Mouse (Mus musculus) lung, embryonic 15.5 days (tissue): ENCODE results near the gene Cacna2d3. TPM values are rescaled to one million over a fixed set of nuclear protein-coding genes. Genes with fewer than 3 reads are reported as not detected.

Source experiments
- ATAC-seq: fragments of 200-750 bp; cut with Nextera tagmentation; 2 replicates; pipeline ENCODE4 v1.8.0; 2017; ENCODE audit warnings: moderate number of reproducible peaks, borderline replicate concordance; ENCODE audit not compliant: low FRiP score, low TSS enrichment; ENCODE audit errors: extremely low read depth
- H3K27ac ChIP-seq: fragments of 300-500 bp; sonication (generic); 2 replicates; pipeline ENCODE4 v1.5.1; 2015; ENCODE audit warnings: moderate library complexity, mild to moderate bottlenecking, inconsistent platforms
- H3K27me3 ChIP-seq: fragments of 300-500 bp; sonication (generic); 2 replicates; pipeline ENCODE4 v1.6.1; 2015; ENCODE audit warnings: inconsistent platforms
- H3K36me3 ChIP-seq: fragments of 300-500 bp; sonication (generic); 2 replicates; pipeline ENCODE4 v1.6.1; 2015; ENCODE audit warnings: inconsistent platforms
- H3K4me1 ChIP-seq: fragments of 300-500 bp; sonication (generic); 2 replicates; pipeline ENCODE4 v1.6.1; 2015; ENCODE audit warnings: inconsistent platforms
- H3K4me2 ChIP-seq: fragments of 300-500 bp; sonication (generic); 2 replicates; pipeline ENCODE4 v1.6.1; 2015; ENCODE audit warnings: inconsistent platforms, mild to moderate bottlenecking, moderate library complexity
- H3K4me3 ChIP-seq: fragments of 300-500 bp; sonication (generic); 2 replicates; pipeline ENCODE4 v1.5.1; 2015; ENCODE audit warnings: mild to moderate bottlenecking, inconsistent platforms
- H3K9ac ChIP-seq: fragments of 300-500 bp; sonication (generic); 2 replicates; pipeline ENCODE4 v1.6.1; 2015; ENCODE audit warnings: inconsistent platforms
- H3K9me3 ChIP-seq: fragments of 300-500 bp; sonication (generic); 2 replicates; pipeline ENCODE4 v1.6.1; 2016; ENCODE audit warnings: inconsistent platforms
- WGBS: fragments of 180-500 bp; shearing (Covaris S2); methylation state at CpG from one replicate; pipeline ENCODE4 v1.1.7; 2015; 5-methylcytosine and 5-hydroxymethylcytosine counted together
- polyA plus RNA-seq: library from polyadenylated mRNA; unstranded; fragments of >200 nt; fragmentation: Nextera tagmentation; extraction: Ambion mirVana; gene quantifications from 2 replicates; pipeline ENCODE4 v1.2.1, GENCODE M21; 2015

Cacna2d3 gene
- polyA plus RNA-seq, 1 experiment from 2014 or later: 0.57 TPM

- no peak for ATAC-seq
- no peaks in the 10 kb centered on the region for H3K36me3 ChIP-seq
Measured at GRCm38 (mm10) chr14:29556152-29556551, 165.5 kb downstream of the Cacna2d3 start.

GRCm38 (mm10) chr14:29552471-29552870, 169.2 kb downstream of the Cacna2d3 start:
- 74% methylated on average over 5 of the region's 5 CpGs for WGBS
- no peak overlapping the region for H3K4me2 ChIP-seq
- no peak overlapping the region for H3K4me3 ChIP-seq
- H3K27me3 ChIP-seq: no peaks in the 10 kb centered on the region
- no peaks in the 10 kb centered on the region for H3K4me1 ChIP-seq
- H3K36me3 ChIP-seq: no peaks in the 10 kb centered on the region
- no peak overlapping the region for H3K9ac ChIP-seq
- H3K27ac ChIP-seq: no peak overlapping the region
- H3K9me3 ChIP-seq: no peaks in the 10 kb centered on the region
- no peak for ATAC-seq

More at GRCm38 (mm10) chr14:29556152-29556551, 165.5 kb downstream of the Cacna2d3 start:
- Histone ChIP-seq H3K4me3 (no peak overlapping the region), H3K4me2 (no peak overlapping the region), H3K9ac (no peak overlapping the region), H3K27me3 (no peaks in the 10 kb centered on the region), H3K9me3 (no peaks in the 10 kb centered on the region), H3K27ac (no peak overlapping the region), H3K4me1 (no peaks in the 10 kb centered on the region)
- 83% methylated on average over 3 of the region's 3 CpGs for WGBS

GRCm38 (mm10) chr14:29548646-29549045, 173.0 kb downstream of the Cacna2d3 start:
- Histone ChIP-seq H3K4me1 (no peaks in the 10 kb centered on the region), H3K27me3 (no peaks in the 10 kb centered on the region), H3K9me3 (no peaks in the 10 kb centered on the region), H3K4me3 (no peak overlapping the region), H3K9ac (no peak overlapping the region), H3K36me3 (no peaks in the 10 kb centered on the region), H3K27ac (no peak overlapping the region), H3K4me2 (no peak overlapping the region)
- no peak for ATAC-seq
- 75% methylated on average over 5 of the region's 5 CpGs for WGBS

- H3K27me3 ChIP-seq: no peaks in the 10 kb centered on the region
- H3K27ac ChIP-seq: no peak overlapping the region
- H3K4me1 ChIP-seq: no peaks in the 10 kb centered on the region
- no peak overlapping the region for H3K4me2 ChIP-seq
- no peaks in the 10 kb centered on the region for H3K36me3 ChIP-seq
- ATAC-seq: no peak
- H3K9ac ChIP-seq: no peak overlapping the region
- no peaks in the 10 kb centered on the region for H3K9me3 ChIP-seq
- no peak overlapping the region for H3K4me3 ChIP-seq
- WGBS: 58% methylated on average over 3 of the region's 3 CpGs
Measured at GRCm38 (mm10) chr14:29530516-29530915, 191.1 kb downstream of the Cacna2d3 start.

GRCm38 (mm10) chr14:29528696-29529095, 193.0 kb downstream of the Cacna2d3 start:
- H3K27ac ChIP-seq: no peak overlapping the region
- no peaks in the 10 kb centered on the region for H3K4me1 ChIP-seq
- ATAC-seq: no peak
- H3K4me3 ChIP-seq: no peak overlapping the region
- no peak overlapping the region for H3K4me2 ChIP-seq
- 49% methylated on average over 10 of the region's 10 CpGs for WGBS
- no peak overlapping the region for H3K9ac ChIP-seq
- H3K9me3 ChIP-seq: no peaks in the 10 kb centered on the region
- no peaks in the 10 kb centered on the region for H3K36me3 ChIP-seq
- no peaks in the 10 kb centered on the region for H3K27me3 ChIP-seq

GRCm38 (mm10) chr14:29519751-29520669, 201.7 kb downstream of the Cacna2d3 start:
- no peak for ATAC-seq
- H3K4me3 ChIP-seq: no peak overlapping the region
- H3K27ac ChIP-seq: no peak overlapping the region
- H3K9me3 ChIP-seq: no peaks in the 10 kb centered on the region
- WGBS: 67% methylated on average over 7 of the region's 7 CpGs
- no peak overlapping the region for H3K4me2 ChIP-seq
- no peaks in the 10 kb centered on the region for H3K27me3 ChIP-seq
- no peaks in the 10 kb centered on the region for H3K4me1 ChIP-seq
- no peaks in the 10 kb centered on the region for H3K36me3 ChIP-seq
- no peak overlapping the region for H3K9ac ChIP-seq

GRCm38 (mm10) chr14:29502667-29503066, 219.0 kb downstream of the Cacna2d3 start:
- Histone ChIP-seq H3K27me3 (no peaks in the 10 kb centered on the region), H3K4me1 (no peaks in the 10 kb centered on the region)

GRCm38 (mm10) chr14:29498546-29499290, 222.9 kb downstream of the Cacna2d3 start:
- no peak overlapping the region for H3K4me3 ChIP-seq
- no peak overlapping the region for H3K4me2 ChIP-seq
- H3K9me3 ChIP-seq: no peaks in the 10 kb centered on the region
- no peaks in the 10 kb centered on the region for H3K4me1 ChIP-seq
- no peaks in the 10 kb centered on the region for H3K36me3 ChIP-seq
- H3K27me3 ChIP-seq: no peaks in the 10 kb centered on the region
- ATAC-seq: no peak
- H3K9ac ChIP-seq: no peak overlapping the region
- 42% methylated on average over 8 of the region's 8 CpGs for WGBS
- no peak overlapping the region for H3K27ac ChIP-seq

More at GRCm38 (mm10) chr14:29502667-29503066, 219.0 kb downstream of the Cacna2d3 start:
- no peak overlapping the region for H3K4me3 ChIP-seq
- H3K27ac ChIP-seq: no peak overlapping the region
- no peak for ATAC-seq
- 39% methylated on average over 5 of the region's 5 CpGs for WGBS
- H3K36me3 ChIP-seq: no peaks in the 10 kb centered on the region
- no peak overlapping the region for H3K9ac ChIP-seq
- H3K9me3 ChIP-seq: no peaks in the 10 kb centered on the region
- no peak overlapping the region for H3K4me2 ChIP-seq

- no peak for ATAC-seq
Measured at GRCm38 (mm10) chr14:29496552-29496951, 225.1 kb downstream of the Cacna2d3 start.

GRCm38 (mm10) chr14:29491786-29492185, 229.9 kb downstream of the Cacna2d3 start:
- 67% methylated on average over 1 of the region's 1 CpGs for WGBS
- no peaks in the 10 kb centered on the region for H3K36me3 ChIP-seq
- no peak overlapping the region for H3K4me2 ChIP-seq
- no peaks in the 10 kb centered on the region for H3K9me3 ChIP-seq
- H3K27me3 ChIP-seq: no peaks in the 10 kb centered on the region
- H3K9ac ChIP-seq: no peak overlapping the region
- H3K4me3 ChIP-seq: no peak overlapping the region
- no peak overlapping the region for H3K27ac ChIP-seq
- ATAC-seq: no peak
- no peaks in the 10 kb centered on the region for H3K4me1 ChIP-seq

More at GRCm38 (mm10) chr14:29496552-29496951, 225.1 kb downstream of the Cacna2d3 start:
- Histone ChIP-seq H3K27ac (no peak overlapping the region), H3K9me3 (no peaks in the 10 kb centered on the region), H3K4me3 (no peak overlapping the region), H3K36me3 (no peaks in the 10 kb centered on the region), H3K4me1 (no peaks in the 10 kb centered on the region), H3K9ac (no peak overlapping the region), H3K4me2 (no peak overlapping the region), H3K27me3 (no peaks in the 10 kb centered on the region)
- 79% methylated on average over 3 of the region's 3 CpGs for WGBS

- Histone ChIP-seq H3K4me1 (no peaks in the 10 kb centered on the region), H3K4me2 (no peak overlapping the region), H3K27ac (no peak overlapping the region), H3K9ac (no peak overlapping the region), H3K36me3 (no peaks in the 10 kb centered on the region), H3K4me3 (no peak overlapping the region), H3K27me3 (no peaks in the 10 kb centered on the region), H3K9me3 (no peaks in the 10 kb centered on the region)
- no peak for ATAC-seq
- WGBS: 62% methylated on average over 1 of the region's 1 CpGs
Measured at GRCm38 (mm10) chr14:29485416-29485815, 236.2 kb downstream of the Cacna2d3 start.
